Mouse (Mus musculus) liver, postnatal 0 days (tissue): ENCODE measurements at regions not wholly inside any gene's neighbourhood (a gene's known extent, or its start where the extent isn't known, plus 50 kb on each side); places are given as distances from the start of the nearest gene placed in this dataset.

Source experiments
- CTCF ChIP-seq: sonication (generic); IDR thresholded peaks from 2 replicates; pipeline ENCODE4 v1.5.1; 2016; ENCODE audit warnings: antibody characterized with exemption, low read depth
- EP300 ChIP-seq: IDR thresholded peaks from 2 replicates; pipeline ENCODE4 v1.6.1; 2016; ENCODE audit warnings: antibody characterized with exemption, low read depth, mild to moderate bottlenecking

- no peak for TF ChIP-seq CTCF
- no peak for TF ChIP-seq EP300
Measured at GRCm38 (mm10) chr6:16514054-16514453, 384.2 kb downstream of the Tfec start.
